Mouse (Mus musculus): ENCODE results near the gene Rrp15.

The Rrp15 gene

GRCm38 (mm10) chr1:186676199-186676598, 73.0 kb downstream of the Rrp15 start:
- no peak for DNase-seq (ENCODE audit: low read depth, low spot score)

DNA sequence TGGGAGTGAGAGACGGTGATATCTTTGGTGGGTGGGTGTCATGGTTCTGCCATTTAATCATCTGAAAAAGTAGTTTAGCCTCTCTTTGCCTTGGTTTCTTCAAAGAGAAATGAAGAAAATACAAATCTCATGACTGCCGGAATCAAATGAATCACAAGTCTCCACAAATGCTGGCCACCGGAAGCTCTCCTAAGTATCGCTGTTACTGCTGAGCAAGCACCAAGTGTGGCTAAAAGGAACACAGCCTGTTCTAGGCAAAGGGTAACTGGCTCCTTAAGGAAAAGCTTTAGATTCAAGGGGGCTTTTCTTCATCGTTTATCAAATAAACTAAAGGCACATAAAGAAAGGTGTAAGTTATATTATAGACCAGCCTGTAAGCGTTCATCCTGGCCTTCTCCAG, 73.9 kb downstream of the Rrp15 start:
- no peak for DNase-seq (ENCODE audit: low read depth, low spot score)

- no peak for DNase-seq (ENCODE audit: low read depth, low spot score)
Measured at GRCm38 (mm10) chr1:186674621-186675020, 74.5 kb downstream of the Rrp15 start.

DNA sequence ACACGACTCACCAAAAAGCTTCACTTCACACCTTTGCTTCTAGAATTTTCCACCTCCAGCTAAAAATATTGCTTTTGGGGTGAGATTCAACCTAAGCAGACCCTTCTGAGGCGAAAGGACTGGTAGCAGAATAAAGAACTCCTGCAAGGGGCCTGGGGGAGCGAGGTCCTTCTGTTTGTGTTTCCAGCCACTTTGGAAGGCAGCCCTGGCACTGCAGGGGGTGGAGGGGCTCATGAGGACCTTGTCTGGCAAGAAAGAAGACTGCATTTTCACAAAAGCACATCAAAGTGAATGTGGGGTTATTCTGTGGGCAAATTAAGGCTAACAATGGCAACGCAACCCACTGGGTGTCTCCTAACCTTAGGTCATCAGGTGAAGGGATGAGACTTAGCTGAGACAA, 76.0 kb downstream of the Rrp15 start:
- no peak for DNase-seq (ENCODE audit: low read depth, low spot score)

Measured in A20 (cell line).